Mouse (Mus musculus) forebrain, embryonic 11.5 days (tissue): ENCODE results near the gene Xylt1. TPM values are rescaled to one million over a fixed set of nuclear protein-coding genes. Genes with fewer than 3 reads are reported as not detected.

ENCODE experiments used
- ATAC-seq: fragments of 200-750 bp; cut with Nextera tagmentation; replicated peaks from 2 replicates; pipeline ENCODE4 v1.8.0; 2017; ENCODE audit warnings: moderate TSS enrichment; ENCODE audit not compliant: low FRiP score
- DNase-seq: peaks from one replicate; pipeline ENCODE4 v3.0.0-alpha.2; 2017; ENCODE audit warnings: low spot score
- H3K27ac ChIP-seq: fragments of 300-500 bp; sonication (generic); 2 replicates; pipeline ENCODE4 v1.5.1; 2014; ENCODE audit warnings: low read depth, low read length
- H3K27me3 ChIP-seq: fragments of 300-500 bp; sonication (generic); 2 replicates; pipeline ENCODE4 v1.6.1; 2014; ENCODE audit warnings: mild to moderate bottlenecking, low read length, mixed read lengths; ENCODE audit not compliant: control insufficient read depth, insufficient read depth
- H3K36me3 ChIP-seq: fragments of 300-500 bp; sonication (generic); 2 replicates; pipeline ENCODE4 v1.6.1; 2014; ENCODE audit warnings: mild to moderate bottlenecking, low read length, moderate library complexity, mixed read lengths; ENCODE audit not compliant: control insufficient read depth, insufficient read depth
- H3K4me1 ChIP-seq: fragments of 300-500 bp; sonication (generic); replicated peaks from 2 replicates; pipeline ENCODE4 v1.6.1; 2014; ENCODE audit warnings: low read length, mixed read lengths; ENCODE audit not compliant: control insufficient read depth, insufficient read depth
- H3K4me2 ChIP-seq: fragments of 300-500 bp; sonication (generic); 2 replicates; pipeline ENCODE4 v1.6.1; 2014; ENCODE audit warnings: low read depth, mild to moderate bottlenecking, low read length, moderate library complexity, mixed read lengths; ENCODE audit not compliant: severe bottlenecking
- H3K4me3 ChIP-seq: fragments of 300-500 bp; sonication (generic); 2 replicates; pipeline ENCODE4 v1.5.1; 2014; ENCODE audit warnings: low read depth, low read length
- H3K9ac ChIP-seq: fragments of 300-500 bp; sonication (generic); 2 replicates; pipeline ENCODE4 v1.6.1; 2014; ENCODE audit warnings: low read length
- H3K9me3 ChIP-seq: fragments of 300-500 bp; sonication (generic); 2 replicates; pipeline ENCODE4 v1.6.1; 2016; ENCODE audit warnings: low read length, mixed read lengths; ENCODE audit not compliant: control insufficient read depth
- WGBS: fragments of 180-500 bp; shearing (Covaris S2); extraction: QIAGEN DNeasy Blood & Tissue Kit; methylation state at CpG from one replicate; pipeline ENCODE4 v1.1.7; 2014; 5-methylcytosine and 5-hydroxymethylcytosine counted together
- polyA plus RNA-seq: library from polyadenylated mRNA; unstranded; fragments of >200 nt; fragmentation: Nextera tagmentation; extraction: Ambion mirVana; gene quantifications from 2 replicates; pipeline ENCODE4 v1.2.1, GENCODE M21; 2014

Xylt1 gene
- polyA plus RNA-seq, 1 experiment from 2014 or later = 4.6 TPM

- DNase-seq = peak; percentile 63
- H3K4me2 ChIP-seq = no peak overlapping the region
- peaks cover 24% of the 10 kb centered on the region for H3K4me1 ChIP-seq
Measured at GRCm38 (mm10) chr7:117472781-117473743, 92.3 kb downstream of the Xylt1 start.

GRCm38 (mm10) chr7:117474302-117474701, 93.5 kb downstream of the Xylt1 start:
- H3K4me1 ChIP-seq = peaks cover 24% of the 10 kb centered on the region
- no peak; the same call in 1 of the 2 replicates for ATAC-seq
- no peaks in the 10 kb centered on the region for H3K9me3 ChIP-seq
- no peaks in the 10 kb centered on the region for H3K27me3 ChIP-seq
- WGBS = 8% methylated on average over 2 of the region's 2 CpGs
- no peaks in the 10 kb centered on the region for H3K36me3 ChIP-seq
- H3K4me2 ChIP-seq = no peak overlapping the region
- no peak for DNase-seq
- no peak overlapping the region for H3K4me3 ChIP-seq
- H3K27ac ChIP-seq = 0 out of 2 replicates have a peak overlapping the region, but pooled peaks have one; percentile 20
- H3K9ac ChIP-seq = no peak overlapping the region

More at GRCm38 (mm10) chr7:117472781-117473743, 92.3 kb downstream of the Xylt1 start:
- H3K27me3 ChIP-seq = no peaks in the 10 kb centered on the region
- H3K4me3 ChIP-seq = no peak overlapping the region
- 23% methylated on average over 19 of the region's 19 CpGs for WGBS
- peak; percentile 77 for ATAC-seq
- no peak overlapping the region for H3K9ac ChIP-seq
- no peaks in the 10 kb centered on the region for H3K9me3 ChIP-seq
- H3K36me3 ChIP-seq = no peaks in the 10 kb centered on the region
- H3K27ac ChIP-seq = peak overlapping the region; percentile 20

- Histone ChIP-seq H3K9me3 (no peaks in the 10 kb centered on the region), H3K9ac (no peak overlapping the region), H3K4me1 (peaks cover 24% of the 10 kb centered on the region), H3K27ac (no peak overlapping the region), H3K4me2 (no peak overlapping the region), H3K27me3 (no peaks in the 10 kb centered on the region), H3K36me3 (no peaks in the 10 kb centered on the region), H3K4me3 (no peak overlapping the region)
- DNase-seq (no peak), ATAC-seq (no peak)
- 59% methylated on average over 4 of the region's 4 CpGs for WGBS
Measured at GRCm38 (mm10) chr7:117475106-117475505, 94.3 kb downstream of the Xylt1 start.

- Histone ChIP-seq H3K9ac (no peak overlapping the region), H3K27ac (no peak overlapping the region), H3K4me3 (no peak overlapping the region), H3K27me3 (no peaks in the 10 kb centered on the region), H3K9me3 (no peaks in the 10 kb centered on the region), H3K4me1 (0 out of 2 replicates have a peak, but pooled peaks cover 4% of the 10 kb centered on the region), H3K36me3 (no peaks in the 10 kb centered on the region), H3K4me2 (no peak overlapping the region)
- DNase-seq = no peak
- no peak for ATAC-seq
- WGBS = 24% methylated on average over 1 of the region's 1 CpGs
Measured at GRCm38 (mm10) chr7:117478937-117479336, 98.2 kb downstream of the Xylt1 start.

- no peaks in the 10 kb centered on the region for H3K4me1 ChIP-seq
- no peaks in the 10 kb centered on the region for H3K9me3 ChIP-seq
- DNase-seq = no peak
- no peak overlapping the region for H3K4me2 ChIP-seq
- H3K27me3 ChIP-seq = no peaks in the 10 kb centered on the region
- H3K27ac ChIP-seq = no peak overlapping the region
- no peaks in the 10 kb centered on the region for H3K36me3 ChIP-seq
- 89% methylated on average over 5 of the region's 5 CpGs for WGBS
- no peak overlapping the region for H3K4me3 ChIP-seq
- ATAC-seq = no peak
- H3K9ac ChIP-seq = no peak overlapping the region
Measured at GRCm38 (mm10) chr7:117480831-117481230, 100.1 kb downstream of the Xylt1 start.

- Histone ChIP-seq H3K4me3 (no peak overlapping the region), H3K9me3 (no peaks in the 10 kb centered on the region), H3K36me3 (no peaks in the 10 kb centered on the region), H3K9ac (no peak overlapping the region), H3K27ac (no peak overlapping the region), H3K27me3 (no peaks in the 10 kb centered on the region), H3K4me2 (no peak overlapping the region), H3K4me1 (no peaks in the 10 kb centered on the region)
- DNase-seq (no peak), ATAC-seq (no peak)
- WGBS = 92% methylated on average over 3 of the region's 3 CpGs
Measured at GRCm38 (mm10) chr7:117481404-117481803, 100.6 kb downstream of the Xylt1 start.

GRCm38 (mm10) chr7:117482701-117483100, 101.9 kb downstream of the Xylt1 start:
- Histone ChIP-seq H3K27me3 (no peaks in the 10 kb centered on the region), H3K9me3 (no peaks in the 10 kb centered on the region), H3K27ac (no peak overlapping the region), H3K36me3 (no peaks in the 10 kb centered on the region), H3K9ac (no peak overlapping the region), H3K4me1 (no peaks in the 10 kb centered on the region), H3K4me3 (no peak overlapping the region), H3K4me2 (no peak overlapping the region)
- no peak for DNase-seq
- WGBS = 89% methylated on average over 2 of the region's 2 CpGs
- no peak for ATAC-seq

GRCm38 (mm10) chr7:117484589-117484988, 103.8 kb downstream of the Xylt1 start:
- 77% methylated on average over 2 of the region's 2 CpGs for WGBS

More at GRCm38 (mm10) chr7:117484589-117484988, 103.8 kb downstream of the Xylt1 start:
- H3K36me3 ChIP-seq = no peaks in the 10 kb centered on the region
- H3K9ac ChIP-seq = no peak overlapping the region
- H3K9me3 ChIP-seq = no peaks in the 10 kb centered on the region
- DNase-seq = no peak
- no peaks in the 10 kb centered on the region for H3K4me1 ChIP-seq
- no peak overlapping the region for H3K27ac ChIP-seq
- no peak for ATAC-seq
- H3K4me2 ChIP-seq = no peak overlapping the region
- no peak overlapping the region for H3K4me3 ChIP-seq
- H3K27me3 ChIP-seq = no peaks in the 10 kb centered on the region
